Mouse (Mus musculus) midbrain, embryonic 10.5 days (tissue): ENCODE data around the gene Gm6370. TPM values are rescaled to one million over a fixed set of nuclear protein-coding genes. Genes with fewer than 3 reads are reported as not detected.
"Not testable (repeated sequence)": the region's sequence is repeated elsewhere in the genome, so short reads cannot be mapped to it uniquely, and the experiment has no call there.

Experiments
- DNase-seq: peaks from one replicate; pipeline ENCODE4 v3.0.0-alpha.2; 2017; ENCODE audit warnings: low spot score
- H3K27ac ChIP-seq: fragments of 300-500 bp; sonication (generic); replicated peaks from 2 replicates; pipeline ENCODE4 v1.5.1; 2016; ENCODE audit warnings: mild to moderate bottlenecking
- H3K27me3 ChIP-seq: fragments of 300-500 bp; sonication (generic); 2 replicates; pipeline ENCODE4 v1.6.1; 2016; ENCODE audit warnings: low read depth, mild to moderate bottlenecking; ENCODE audit not compliant: poor library complexity, severe bottlenecking
- H3K36me3 ChIP-seq: fragments of 300-500 bp; sonication (generic); 2 replicates; pipeline ENCODE4 v1.6.1; 2016; ENCODE audit warnings: mild to moderate bottlenecking, moderate library complexity
- H3K4me1 ChIP-seq: fragments of 300-500 bp; sonication (generic); 2 replicates; pipeline ENCODE4 v1.6.1; 2016
- H3K4me3 ChIP-seq: fragments of 300-500 bp; sonication (generic); 2 replicates; pipeline ENCODE4 v1.5.1; 2016; ENCODE audit warnings: mild to moderate bottlenecking, moderate library complexity
- H3K9me3 ChIP-seq: fragments of 300-500 bp; sonication (generic); replicated peaks from 2 replicates; pipeline ENCODE4 v1.6.1; 2016; ENCODE audit warnings: mild to moderate bottlenecking
- WGBS: fragments of 180-500 bp; shearing (Covaris S2); methylation state at CpG from one replicate; pipeline ENCODE4 v1.1.7; 2016; 5-methylcytosine and 5-hydroxymethylcytosine counted together
- polyA plus RNA-seq: library from polyadenylated mRNA; unstranded; fragments of >200 nt; fragmentation: Nextera tagmentation; extraction: Ambion mirVana; gene quantifications from 2 replicates; pipeline ENCODE4 v1.2.1, GENCODE M21; 2016

Gm6370 gene
- polyA plus RNA-seq = not detected in 2 replicates

DNA sequence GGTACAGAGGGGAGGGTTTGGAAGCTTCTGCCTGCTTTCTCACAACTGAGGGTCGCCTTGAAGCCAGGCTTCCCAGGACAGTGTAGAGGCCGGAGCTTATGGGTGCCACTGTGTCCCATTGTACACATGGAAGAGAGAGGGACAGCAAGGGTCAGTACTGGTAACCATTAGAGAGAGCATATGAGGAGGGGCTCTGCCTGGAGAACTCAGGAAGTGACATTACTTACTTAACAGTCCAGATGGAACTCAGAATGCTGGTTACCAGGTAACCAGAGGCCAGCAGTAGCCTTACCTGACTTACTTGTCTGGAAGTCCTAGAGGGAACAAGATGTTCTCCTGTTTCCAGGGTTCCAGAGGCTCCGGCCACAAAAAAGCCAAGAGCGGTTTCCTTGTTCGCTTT lies at the start of gene Gm6370:
Gene Gm6370, plus strand, starts transcription at position 301 of the 400 bp plus-strand sequence.
- H3K36me3 ChIP-seq, H3K9me3 ChIP-seq, H3K4me1 ChIP-seq, H3K27me3 ChIP-seq, H3K4me3 ChIP-seq, DNase-seq, H3K27ac ChIP-seq: not testable (repeated sequence)
- no CpG with 5 or more reads among the region's 5 CpGs for WGBS

DNA sequence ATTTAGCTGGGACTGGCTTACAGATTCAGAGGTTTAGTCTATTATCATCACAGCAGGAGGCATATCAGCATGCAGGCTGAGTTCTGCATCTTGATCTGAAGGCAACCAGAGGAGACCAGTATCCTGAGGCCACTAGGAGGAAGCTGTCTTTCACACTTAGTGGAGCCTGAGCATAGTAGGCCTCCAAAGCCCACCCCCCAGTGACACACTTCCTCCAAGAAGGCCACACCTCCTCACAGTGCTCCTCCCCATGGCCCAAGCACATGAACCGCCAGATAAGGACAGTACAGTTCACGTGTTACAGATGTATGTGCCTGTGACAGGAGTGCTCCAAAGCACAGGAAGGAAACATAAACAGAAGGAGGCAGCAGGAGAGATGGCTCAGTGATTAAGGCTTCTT lies 48.4 kb upstream of the Gm6370 start:
- no peaks in the 10 kb centered on the region for H3K27me3 ChIP-seq
- 88% methylated on average over 2 of the region's 2 CpGs for WGBS
- no peaks in the 10 kb centered on the region for H3K4me1 ChIP-seq
- H3K4me3 ChIP-seq = no peak overlapping the region
- no peak overlapping the region for H3K27ac ChIP-seq
- DNase-seq = no peak
- H3K36me3 ChIP-seq = peaks cover 73% of the 10 kb centered on the region
- peaks cover 11% of the 10 kb centered on the region; the same call in 1 of the 2 replicates for H3K9me3 ChIP-seq

- DNase-seq = no peak
- Histone ChIP-seq H3K4me3 (no peak overlapping the region), H3K4me1 (no peaks in the 10 kb centered on the region), H3K27me3 (no peaks in the 10 kb centered on the region), H3K9me3 (no peaks in the 10 kb centered on the region), H3K27ac (no peak overlapping the region), H3K36me3 (peaks cover 39% of the 10 kb centered on the region)
- WGBS = 93% methylated on average over 2 of the region's 2 CpGs
These were observed 44.5 kb upstream of the Gm6370 start for GRCm38 (mm10) chr5:146446633-146447032.

- Histone ChIP-seq H3K4me1 (no peaks in the 10 kb centered on the region), H3K9me3 (no peaks in the 10 kb centered on the region), H3K36me3 (peaks cover 63% of the 10 kb centered on the region), H3K27ac (no peak overlapping the region), H3K4me3 (no peak overlapping the region), H3K27me3 (no peaks in the 10 kb centered on the region)
- 81% methylated on average over 11 of the region's 11 CpGs for WGBS
- DNase-seq = no peak
These were observed 39.4 kb upstream of the Gm6370 start for GRCm38 (mm10) chr5:146451592-146452254.

GRCm38 (mm10) chr5:146453556-146453955 lies 37.6 kb upstream of the Gm6370 start:
- no peak for DNase-seq
- H3K4me3 ChIP-seq = no peak overlapping the region
- no peak overlapping the region for H3K27ac ChIP-seq
- no peaks in the 10 kb centered on the region for H3K27me3 ChIP-seq
- H3K36me3 ChIP-seq = peaks cover 62% of the 10 kb centered on the region
- WGBS = 94% methylated on average over 6 of the region's 6 CpGs
- no peaks in the 10 kb centered on the region for H3K9me3 ChIP-seq
- H3K4me1 ChIP-seq = no peaks in the 10 kb centered on the region

DNA sequence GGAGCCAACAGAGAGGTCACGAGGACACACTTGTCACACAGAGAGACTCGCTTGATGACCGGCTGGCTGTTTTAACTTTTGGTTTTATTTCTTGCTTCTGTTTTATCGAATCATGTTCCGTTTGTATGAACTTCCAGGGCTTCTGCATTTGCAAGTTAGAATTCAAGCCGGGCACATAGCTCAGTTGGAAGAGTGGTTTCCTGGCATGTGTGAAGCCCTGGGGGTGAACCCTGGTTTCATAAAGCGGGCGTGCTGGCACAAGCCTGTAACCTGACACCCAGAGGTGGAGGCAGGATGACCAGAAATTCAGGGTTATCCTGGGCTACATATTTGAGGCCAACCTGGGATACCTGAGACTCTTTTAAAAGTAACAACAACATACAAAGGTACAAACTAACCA lies 29.6 kb upstream of the Gm6370 start:
- Histone ChIP-seq H3K4me1 (no peaks in the 10 kb centered on the region), H3K27me3 (no peaks in the 10 kb centered on the region), H3K36me3 (peaks cover 70% of the 10 kb centered on the region), H3K4me3 (no peak overlapping the region), H3K27ac (no peak overlapping the region), H3K9me3 (no peaks in the 10 kb centered on the region)
- DNase-seq = no peak
- WGBS = 89% methylated on average over 8 of the region's 8 CpGs

- peaks cover 72% of the 10 kb centered on the region for H3K36me3 ChIP-seq
These were observed 24.5 kb upstream of the Gm6370 start for GRCm38 (mm10) chr5:146466663-146467062.

DNA sequence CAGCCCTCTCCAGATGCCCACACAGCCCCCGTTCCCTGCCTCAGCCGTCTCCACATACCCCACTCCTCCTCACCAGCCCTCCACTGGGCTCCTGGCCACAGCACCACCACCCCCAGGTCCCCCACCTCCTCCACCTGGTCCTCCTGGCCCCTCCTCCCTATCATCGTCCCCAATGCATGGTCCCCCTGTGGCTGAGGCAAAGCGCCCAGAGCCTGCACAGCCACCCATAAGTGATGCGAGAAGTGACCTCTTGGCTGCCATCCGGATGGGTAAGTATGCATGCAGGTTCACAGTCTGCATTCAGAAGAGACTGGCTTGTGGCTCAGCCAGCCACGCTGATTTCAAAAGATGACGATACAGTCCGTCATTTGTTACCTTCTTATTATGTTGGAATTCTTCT lies 22.9 kb upstream of the Gm6370 start:
- Histone ChIP-seq H3K4me1 (no peaks in the 10 kb centered on the region), H3K27me3 (no peaks in the 10 kb centered on the region), H3K9me3 (no peaks in the 10 kb centered on the region), H3K36me3 (peaks cover 69% of the 10 kb centered on the region), H3K4me3 (no peak overlapping the region), H3K27ac (no peak overlapping the region)
- 98% methylated on average over 9 of the region's 9 CpGs for WGBS
- DNase-seq = no peak

More at GRCm38 (mm10) chr5:146466663-146467062, 24.5 kb upstream of the Gm6370 start:
- DNase-seq = no peak
- H3K27ac ChIP-seq = no peak overlapping the region
- 94% methylated on average over 19 of the region's 19 CpGs for WGBS
- no peaks in the 10 kb centered on the region for H3K27me3 ChIP-seq
- H3K4me1 ChIP-seq = no peaks in the 10 kb centered on the region
- no peak overlapping the region for H3K4me3 ChIP-seq
- H3K9me3 ChIP-seq = no peaks in the 10 kb centered on the region

GRCm38 (mm10) chr5:146470821-146471220 lies 20.3 kb upstream of the Gm6370 start:
- no peaks in the 10 kb centered on the region for H3K27me3 ChIP-seq
- no peak for DNase-seq
- no peak overlapping the region for H3K4me3 ChIP-seq
- no peaks in the 10 kb centered on the region for H3K4me1 ChIP-seq
- H3K9me3 ChIP-seq = no peaks in the 10 kb centered on the region
- peaks cover 65% of the 10 kb centered on the region for H3K36me3 ChIP-seq
- 90% methylated on average over 9 of the region's 9 CpGs for whole genome bisulfite sequencing
- H3K27ac ChIP-seq = no peak overlapping the region

DNA sequence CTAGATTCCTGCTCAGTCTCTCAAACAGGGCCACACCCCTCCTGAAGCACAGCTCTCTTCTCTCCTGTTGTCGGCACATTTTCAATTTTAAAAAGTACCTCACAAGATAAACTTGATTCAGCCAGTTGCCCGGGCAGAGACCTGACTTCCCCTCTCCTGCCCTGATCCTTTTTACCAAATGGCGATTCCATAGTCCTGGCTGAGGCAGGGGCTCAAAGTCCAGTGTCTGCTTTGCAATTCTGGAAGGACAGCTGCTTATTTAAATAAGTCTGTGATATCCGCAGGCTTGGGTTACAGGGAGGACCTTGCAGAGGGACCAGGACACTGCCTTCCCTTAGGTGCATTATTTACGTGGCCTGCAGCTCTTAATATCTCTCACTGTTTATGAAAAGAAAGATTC lies 19.9 kb upstream of the Gm6370 start:
- WGBS = 93% methylated on average over 5 of the region's 5 CpGs

GRCm38 (mm10) chr5:146471821-146472220 lies 19.3 kb upstream of the Gm6370 start:
- H3K36me3 ChIP-seq = peaks cover 55% of the 10 kb centered on the region
- H3K9me3 ChIP-seq = no peaks in the 10 kb centered on the region
- WGBS = 95% methylated on average over 12 of the region's 12 CpGs
- H3K27me3 ChIP-seq = no peaks in the 10 kb centered on the region
- no peak for DNase-seq
- H3K27ac ChIP-seq = no peak overlapping the region
- no peaks in the 10 kb centered on the region for H3K4me1 ChIP-seq
- H3K4me3 ChIP-seq = no peak overlapping the region

More for the DNA sequence above, 19.9 kb upstream of the Gm6370 start:
- no peak overlapping the region for H3K27ac ChIP-seq
- H3K36me3 ChIP-seq = peaks cover 61% of the 10 kb centered on the region
- no peaks in the 10 kb centered on the region for H3K9me3 ChIP-seq
- H3K4me3 ChIP-seq = no peak overlapping the region
- no peaks in the 10 kb centered on the region for H3K4me1 ChIP-seq
- no peak for DNase-seq
- no peaks in the 10 kb centered on the region for H3K27me3 ChIP-seq

GRCm38 (mm10) chr5:146479564-146479963 lies 11.6 kb upstream of the Gm6370 start:
- H3K27ac ChIP-seq, H3K4me1 ChIP-seq, H3K27me3 ChIP-seq, H3K36me3 ChIP-seq, H3K4me3 ChIP-seq, H3K9me3 ChIP-seq, DNase-seq: not testable (repeated sequence)
- 11% methylated on average over 4 of the region's 4 CpGs for WGBS

DNA sequence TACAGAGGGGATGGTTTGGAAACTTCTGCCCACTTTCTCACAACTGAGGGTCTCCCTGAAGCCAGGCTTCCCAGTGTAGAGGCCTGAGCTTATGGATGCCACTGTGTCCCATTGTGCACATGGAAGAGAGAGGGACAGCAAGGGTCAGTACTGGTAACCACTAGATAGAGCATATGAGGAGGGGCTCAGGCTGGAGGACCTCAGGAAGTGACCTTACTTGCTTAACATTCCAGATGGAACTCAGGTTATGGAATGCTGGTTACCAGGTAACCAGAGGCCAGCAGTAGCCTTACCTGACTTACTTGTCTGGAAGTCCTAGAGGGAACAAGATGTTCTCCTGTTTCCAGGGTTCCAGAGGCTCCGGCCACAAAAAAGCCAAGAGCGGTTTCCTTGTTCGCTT lies 9.5 kb upstream of the Gm6370 start, which contains the start of gene Gm6408:
Gene Gm6408, plus strand, starts transcription at position 301 of the 400 bp plus-strand sequence.
- not testable (repeated sequence) for H3K4me3 ChIP-seq, H3K27me3 ChIP-seq, H3K27ac ChIP-seq, DNase-seq, H3K4me1 ChIP-seq, H3K36me3 ChIP-seq, H3K9me3 ChIP-seq
- 94% methylated on average over 3 of the region's 3 CpGs for WGBS
